Mouse (Mus musculus): ENCODE results near the gene Gm20388.
"Not testable (repeated sequence)": the region's sequence is repeated elsewhere in the genome, so short reads cannot be mapped to it uniquely, and the experiment has no call there.

The Gm20388 gene

DNA sequence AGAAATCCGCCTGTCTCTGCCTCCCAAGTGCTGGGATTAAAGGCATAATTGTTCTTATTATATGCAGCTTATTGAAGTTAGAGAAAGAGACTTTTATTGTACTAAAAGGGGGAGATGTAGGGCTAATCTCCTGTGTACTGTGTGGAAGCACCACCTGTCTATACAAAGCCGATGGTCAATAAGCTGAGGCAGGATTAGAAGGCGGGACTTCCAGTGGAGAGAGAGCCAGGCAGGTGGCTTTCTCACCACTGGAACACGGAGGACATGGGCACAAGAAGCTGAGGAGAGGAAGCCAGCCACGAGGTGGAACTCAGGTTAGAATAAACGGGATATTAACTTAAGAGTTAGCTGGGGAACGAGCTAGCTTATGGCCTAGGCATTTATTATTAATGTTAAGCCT, 3152.1 kb downstream of the Gm20388 start, which contains the start of gene Spg7:
TSS of gene Spg7 (plus strand) at position 222 of the 400 bp plus-strand sequence.
- DNase-seq: no peak

DNA sequence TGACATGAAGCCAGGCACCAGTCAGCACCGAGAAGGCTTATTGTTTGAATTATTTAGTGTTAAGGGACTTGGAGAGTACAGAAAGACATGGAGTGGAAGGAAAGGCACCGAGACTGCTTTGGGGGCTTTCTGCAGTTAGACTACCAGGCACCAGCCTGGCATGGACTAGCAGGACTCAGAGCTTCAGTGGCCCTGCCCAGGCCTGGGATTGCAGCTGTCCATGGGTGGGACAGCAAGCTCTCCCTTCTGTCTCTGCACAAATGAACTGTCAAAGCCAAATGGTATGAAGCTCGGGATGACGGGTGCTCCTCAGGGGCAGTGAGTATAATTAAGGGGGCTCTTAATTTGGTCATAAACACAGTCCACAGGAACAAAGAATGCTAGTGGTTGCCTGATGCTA, 3153.4 kb downstream of the Gm20388 start:
- no peak for DNase-seq

DNA sequence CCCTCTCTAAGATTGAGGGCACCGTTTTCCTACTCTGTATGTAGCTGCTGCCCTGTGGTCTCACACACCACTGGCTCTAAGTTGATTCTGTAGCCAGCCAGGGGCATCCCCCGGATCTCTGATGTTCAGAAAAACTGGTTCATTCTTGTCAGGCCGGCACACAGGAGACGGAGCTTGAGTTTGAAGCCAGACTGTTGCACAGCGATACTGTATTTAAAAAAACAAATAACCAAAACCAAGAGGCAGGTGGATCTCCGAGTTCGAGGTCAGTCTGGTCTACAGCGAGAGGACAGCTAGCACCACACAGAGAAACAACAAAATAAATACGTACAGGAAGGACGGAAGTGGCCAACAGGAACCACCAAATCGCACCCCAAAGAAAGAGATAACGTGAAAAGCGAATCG, 3154.2 kb downstream of the Gm20388 start:
- no peak for DNase-seq

DNA sequence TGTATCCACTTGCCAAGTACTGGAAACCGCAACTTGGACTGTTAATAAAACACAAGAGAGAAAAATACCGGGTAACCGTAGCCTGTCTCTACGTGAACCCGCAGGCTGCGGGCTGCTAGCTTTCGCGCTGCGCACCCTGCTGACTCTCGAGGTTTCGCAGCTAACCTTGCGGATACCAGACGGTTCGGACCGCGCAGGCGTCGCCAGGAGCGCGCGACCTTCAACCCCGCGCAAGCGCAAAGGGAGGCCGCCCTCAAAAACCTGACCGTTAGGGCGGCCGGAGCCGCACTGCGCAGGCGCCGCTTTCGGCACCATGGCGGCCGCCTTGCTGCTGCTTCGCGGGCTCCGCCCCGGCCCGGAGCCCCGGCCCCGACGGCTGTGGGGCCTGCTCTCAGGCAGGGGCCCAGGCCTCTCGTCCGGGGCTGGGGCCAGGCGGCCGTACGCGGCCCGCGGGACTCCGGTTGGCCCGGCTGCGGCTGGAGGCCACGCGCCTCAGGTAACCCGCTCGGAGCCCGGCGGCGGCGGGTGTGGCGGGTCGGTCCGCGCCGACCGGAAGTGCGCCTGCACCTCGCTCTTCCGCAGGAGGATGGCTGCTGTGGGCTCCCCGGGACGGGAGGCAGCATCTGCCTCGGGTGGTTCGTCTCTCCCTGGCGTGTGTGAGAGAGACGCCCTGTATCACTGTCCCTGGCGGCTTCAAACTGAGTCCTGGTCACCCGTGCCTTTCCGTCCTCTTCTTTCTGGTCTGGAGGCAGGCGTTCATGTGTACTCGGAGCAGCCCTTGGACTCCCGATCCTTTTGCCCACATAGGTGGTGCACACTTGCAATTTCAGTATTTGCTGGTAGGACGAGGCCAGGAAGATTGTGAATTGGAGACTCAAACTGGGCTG, 3154.8 kb downstream of the Gm20388 start:
- peak; percentile 97 for DNase-seq

DNA sequence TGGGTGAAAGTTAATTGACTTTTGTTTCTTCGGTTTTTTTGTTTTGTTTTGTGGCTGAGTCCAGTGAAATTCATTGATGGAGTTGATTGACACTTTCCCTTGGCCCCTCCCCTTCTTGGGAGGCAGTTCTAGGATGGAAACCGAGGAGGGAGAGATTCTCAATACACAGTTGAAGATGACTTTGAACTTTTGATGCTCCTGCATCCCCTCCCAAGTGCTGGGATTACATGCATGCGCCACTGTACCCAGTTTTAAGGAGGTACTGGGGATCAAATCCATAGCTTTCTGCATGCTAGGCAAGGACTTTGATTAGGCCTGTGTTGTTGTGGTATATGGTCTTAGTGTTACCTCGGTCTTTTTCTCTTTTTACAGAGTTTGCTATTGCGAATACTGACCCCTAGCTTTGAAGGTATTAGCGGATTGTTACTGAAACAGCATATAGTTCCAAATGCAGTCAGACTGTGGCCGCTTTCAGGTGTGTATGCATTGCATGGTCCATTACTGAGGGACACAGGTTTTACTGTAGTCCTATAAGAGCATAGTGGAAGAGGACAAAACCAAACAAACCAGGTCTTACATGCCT, 3155.6 kb downstream of the Gm20388 start:
- peak; percentile 36 for DNase-seq

DNA sequence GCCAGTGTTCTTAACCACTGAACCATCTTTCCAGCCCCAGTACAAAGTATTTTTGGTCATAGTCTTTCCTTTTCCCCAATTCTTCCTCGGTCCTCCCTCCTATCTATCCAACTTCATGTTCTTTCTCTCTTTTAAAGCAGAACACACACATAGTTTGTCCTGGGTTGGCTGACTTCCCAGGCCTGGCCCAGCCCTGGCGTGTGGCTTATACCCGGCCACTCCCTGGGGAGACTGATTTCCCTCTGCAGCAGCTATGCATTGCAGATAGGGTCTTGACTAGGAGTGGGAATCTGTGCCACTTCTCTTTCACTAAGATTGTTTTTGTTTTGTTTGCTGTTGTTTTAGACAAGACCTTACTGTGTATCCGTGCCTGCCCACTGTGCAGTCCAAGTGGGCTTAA, 3160.5 kb downstream of the Gm20388 start:
- peak; percentile 46 for DNase-seq

DNA sequence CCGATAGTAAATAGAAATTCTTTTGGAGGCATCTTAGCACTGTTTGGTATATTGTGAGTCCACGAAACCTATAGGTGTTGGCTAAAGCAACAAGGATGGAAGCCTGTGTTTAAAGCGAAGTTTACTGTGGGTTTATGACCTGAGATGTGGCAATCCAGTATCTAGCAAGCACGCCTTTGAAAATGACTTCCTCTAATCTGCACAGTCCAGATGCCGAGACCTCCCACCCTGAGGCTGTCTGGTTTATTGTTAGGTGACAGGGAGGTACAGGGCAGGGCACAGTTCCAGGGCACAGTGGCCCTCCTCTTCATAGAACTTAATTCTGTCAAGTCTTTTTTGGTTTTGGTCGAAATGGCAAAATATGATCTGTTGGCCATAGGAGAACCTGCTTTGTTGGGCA, 3166.6 kb downstream of the Gm20388 start:
- DNase-seq: no peak

DNA sequence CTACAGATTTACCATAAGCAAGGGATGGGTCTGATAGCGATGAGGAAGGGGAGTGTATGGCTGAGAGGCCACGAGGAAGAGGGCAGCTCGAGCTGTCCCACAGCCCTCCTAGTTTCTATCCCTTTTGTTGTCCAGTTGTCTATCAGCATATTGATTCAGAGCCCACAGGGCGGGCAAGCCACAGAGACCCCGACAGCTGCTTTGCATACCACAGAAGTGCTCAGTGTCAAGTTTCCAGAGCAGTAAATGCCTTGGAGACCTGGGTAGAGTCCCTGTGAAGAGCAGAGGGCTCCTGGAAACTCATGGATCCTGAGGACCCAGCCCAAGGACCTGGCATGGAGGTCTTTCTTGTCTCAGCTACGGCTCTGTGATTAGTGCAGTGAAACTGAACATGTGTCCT, 3172.4 kb downstream of the Gm20388 start:
- DNase-seq: no peak

DNA sequence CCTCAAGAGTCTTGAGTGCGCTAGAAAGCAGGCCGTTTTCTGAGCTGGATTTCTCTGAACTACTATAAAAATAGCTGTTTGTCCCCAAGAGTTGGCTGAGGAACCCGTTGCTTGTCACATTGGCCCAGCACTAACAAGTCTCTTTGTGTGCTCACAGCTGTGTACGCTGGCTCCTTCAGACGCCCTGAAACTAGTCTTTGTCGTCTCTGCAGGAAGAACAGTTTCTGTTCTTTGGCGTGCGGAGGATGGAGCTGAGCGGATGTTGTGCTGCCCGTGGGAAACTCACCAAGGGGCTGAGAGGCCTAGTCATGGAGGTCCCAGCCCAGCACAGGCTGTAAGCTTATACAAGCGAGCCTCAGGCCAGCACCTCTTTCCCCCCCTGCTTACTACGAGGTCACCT, 3173.0 kb downstream of the Gm20388 start:
- no peak for DNase-seq

DNA sequence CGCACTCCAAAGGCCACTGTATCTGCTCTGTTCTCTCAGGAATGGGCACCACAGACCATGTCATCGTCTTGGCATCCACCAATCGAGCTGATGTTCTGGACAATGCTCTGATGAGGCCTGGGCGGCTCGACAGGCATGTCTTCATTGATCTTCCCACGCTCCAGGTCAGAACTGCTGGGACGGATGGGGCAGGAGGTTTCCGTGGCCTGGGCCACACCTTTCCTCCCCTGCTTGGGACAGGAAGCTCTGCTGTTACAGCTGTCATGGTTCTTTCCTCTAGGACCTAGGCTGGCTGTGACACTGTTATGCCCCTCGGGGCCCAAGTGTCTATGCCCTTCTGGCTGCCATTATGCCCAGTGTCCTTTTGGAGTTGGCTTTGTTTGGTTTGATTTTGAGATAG, 3176.6 kb downstream of the Gm20388 start:
- DNase-seq: no peak

DNA sequence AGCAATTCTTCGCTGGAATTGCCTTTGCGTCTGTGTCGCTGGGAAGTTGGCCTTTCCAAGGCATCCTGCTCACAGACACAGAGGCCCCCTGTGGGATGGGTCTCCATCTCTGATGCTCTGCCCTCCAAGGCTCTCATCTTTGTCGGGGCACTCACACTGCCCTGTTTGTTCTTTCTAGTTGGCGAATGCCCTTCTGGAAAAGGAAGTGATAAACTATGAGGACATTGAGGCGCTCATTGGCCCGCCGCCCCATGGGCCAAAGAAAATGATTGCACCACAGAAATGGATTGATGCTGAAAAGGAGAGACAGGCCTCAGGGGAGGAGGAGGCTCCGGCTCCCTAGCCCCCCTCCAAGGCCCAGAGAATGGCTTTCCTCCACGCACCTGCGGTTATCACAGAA, 3186.6 kb downstream of the Gm20388 start:
- DNase-seq: no peak

DNA sequence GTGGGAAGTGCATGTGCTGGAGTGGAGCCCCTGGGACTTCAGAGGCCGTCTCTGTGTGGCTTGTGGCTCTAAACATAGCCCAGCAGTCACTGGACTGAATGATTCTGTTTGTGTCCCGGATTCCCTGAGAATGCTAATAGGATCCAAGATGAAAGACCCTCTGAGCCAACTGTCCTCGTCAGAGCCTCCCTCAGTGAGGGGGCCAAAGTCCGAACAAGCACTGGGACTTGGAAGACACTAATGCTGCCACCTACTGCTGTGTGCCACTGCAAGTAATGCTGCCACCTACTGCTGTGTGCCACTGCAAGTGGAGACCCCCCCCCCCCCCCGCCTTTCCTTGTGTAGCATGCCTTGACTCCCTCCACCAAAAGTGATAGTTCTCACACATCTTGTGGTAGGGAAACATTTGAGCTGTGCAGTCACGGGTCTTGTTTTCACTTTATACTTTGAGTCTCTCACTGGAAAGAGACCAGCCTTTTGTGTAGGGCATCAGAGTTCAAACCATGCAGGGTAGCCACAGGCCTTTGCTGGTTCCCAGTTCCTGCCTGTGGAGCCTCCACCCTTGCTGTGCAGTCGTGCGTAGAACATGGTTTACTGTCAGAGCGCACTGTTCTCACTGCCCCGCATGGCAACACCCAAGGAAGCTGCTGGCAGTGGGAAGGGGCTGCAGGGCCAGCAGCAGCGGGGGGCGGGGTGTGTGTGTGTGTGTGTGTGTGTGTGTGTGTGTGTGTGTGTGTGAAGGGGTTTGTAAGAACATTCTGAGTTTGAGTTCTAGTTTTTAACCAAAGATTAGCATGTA, 3187.3 kb downstream of the Gm20388 start:
- DNase-seq: no peak

DNA sequence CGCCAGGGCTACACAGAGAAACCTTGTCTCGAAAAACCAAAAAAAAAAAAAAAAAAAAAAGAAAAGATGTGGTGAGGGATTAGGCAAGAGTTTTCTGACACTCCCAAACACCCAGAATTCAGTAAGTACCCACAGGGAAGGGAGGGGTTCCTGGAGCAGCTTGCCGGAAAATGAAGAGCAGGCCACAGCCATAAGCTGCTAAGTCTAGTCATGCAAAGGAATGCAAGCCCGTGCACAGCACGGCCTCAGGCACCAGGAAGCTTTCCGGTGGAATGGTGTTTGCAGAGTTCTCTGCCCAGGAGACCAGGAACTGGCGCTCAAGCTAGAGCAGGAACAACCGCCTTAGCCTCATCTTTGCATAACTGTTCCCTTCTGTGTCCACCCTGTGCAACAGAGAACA, 3189.6 kb downstream of the Gm20388 start:
- DNase-seq: no peak

DNA sequence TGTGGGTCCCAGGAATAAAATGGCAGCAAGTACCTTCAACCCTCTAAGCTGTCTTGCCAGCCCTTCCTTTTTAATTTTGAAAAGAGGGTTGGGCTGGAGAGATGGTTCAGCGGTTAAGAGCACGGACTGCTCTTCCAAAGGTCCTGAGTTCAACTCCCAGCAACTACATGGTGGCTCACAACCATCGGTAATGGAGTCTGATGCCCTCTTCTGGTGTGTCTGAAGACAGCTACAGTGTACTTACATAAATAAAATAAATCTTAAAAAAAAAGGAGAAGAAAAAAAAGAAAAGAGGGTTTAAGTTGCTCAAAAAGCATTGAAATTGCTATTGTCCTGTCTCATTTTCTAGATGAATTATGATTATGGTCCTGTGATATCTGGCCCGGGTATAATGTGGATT, 3190.6 kb downstream of the Gm20388 start:
- DNase-seq: no peak

DNA sequence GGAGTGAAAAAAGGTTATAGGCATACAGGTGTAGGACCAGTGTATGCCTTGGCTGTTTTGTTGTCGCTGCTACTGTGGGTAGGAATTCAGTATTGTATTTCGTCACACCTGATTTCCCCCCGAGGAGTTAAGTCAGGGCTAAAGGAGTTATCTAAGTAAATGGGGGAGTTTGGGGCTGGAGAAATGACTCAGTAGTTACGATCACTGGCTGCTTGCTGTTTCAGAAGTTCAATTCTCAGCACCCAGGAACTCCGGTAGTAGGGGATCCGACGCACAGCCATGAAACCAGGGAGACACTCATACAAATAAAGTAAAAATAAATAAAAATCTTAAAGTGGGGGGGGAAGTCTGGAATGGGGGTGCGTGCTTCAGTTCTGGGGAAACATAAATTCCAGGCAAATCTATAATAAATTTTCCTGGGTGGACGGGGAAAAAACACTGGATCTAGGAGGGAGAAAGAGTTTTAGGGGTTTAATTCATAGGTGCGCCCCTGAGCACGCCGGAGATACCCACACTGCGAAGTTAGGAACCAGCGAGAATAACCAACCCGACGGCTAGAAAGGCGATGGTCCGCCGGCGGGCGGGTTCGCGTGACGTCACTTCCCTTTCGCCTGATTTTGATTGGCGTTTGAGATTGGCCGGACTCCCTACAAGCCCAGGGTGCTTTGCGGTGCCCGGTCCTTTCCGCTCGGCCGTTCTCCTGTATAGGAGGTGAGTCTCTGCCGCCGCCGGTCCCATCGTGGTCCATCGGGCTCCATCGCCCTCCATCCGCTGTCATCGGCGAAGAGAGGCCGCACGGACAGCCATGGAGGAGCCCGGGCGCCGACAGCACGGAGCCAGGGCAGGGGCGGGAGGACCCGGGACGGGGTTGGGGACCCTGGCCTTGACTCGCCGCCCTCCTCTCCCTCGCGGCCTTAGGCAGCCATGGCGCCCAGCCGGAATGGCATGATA, 3191.4 kb downstream of the Gm20388 start, which contains the start of gene Rpl13:
TSS of gene Rpl13 (plus strand) at position 616 of the 951 bp plus-strand sequence.
- DNase-seq: peak; percentile 99

DNA sequence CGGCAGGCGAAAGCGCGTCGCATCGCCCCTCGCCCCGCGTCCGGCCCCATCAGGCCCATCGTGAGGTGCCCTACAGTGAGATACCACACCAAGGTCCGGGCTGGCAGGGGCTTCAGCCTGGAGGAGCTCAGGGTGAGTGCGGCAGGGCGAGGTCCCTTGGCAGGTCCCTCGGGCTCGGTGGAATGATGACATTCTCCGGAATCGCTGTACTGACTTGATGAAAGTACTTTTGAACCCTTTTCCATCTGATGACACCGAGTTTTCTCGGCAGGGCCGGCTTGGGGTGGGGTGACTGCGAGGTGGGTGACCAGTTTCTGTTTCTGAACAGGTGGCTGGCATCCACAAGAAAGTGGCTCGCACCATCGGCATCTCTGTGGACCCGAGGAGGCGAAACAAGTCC, 3192.2 kb downstream of the Gm20388 start:
- DNase-seq: not testable (repeated sequence)

DNA sequence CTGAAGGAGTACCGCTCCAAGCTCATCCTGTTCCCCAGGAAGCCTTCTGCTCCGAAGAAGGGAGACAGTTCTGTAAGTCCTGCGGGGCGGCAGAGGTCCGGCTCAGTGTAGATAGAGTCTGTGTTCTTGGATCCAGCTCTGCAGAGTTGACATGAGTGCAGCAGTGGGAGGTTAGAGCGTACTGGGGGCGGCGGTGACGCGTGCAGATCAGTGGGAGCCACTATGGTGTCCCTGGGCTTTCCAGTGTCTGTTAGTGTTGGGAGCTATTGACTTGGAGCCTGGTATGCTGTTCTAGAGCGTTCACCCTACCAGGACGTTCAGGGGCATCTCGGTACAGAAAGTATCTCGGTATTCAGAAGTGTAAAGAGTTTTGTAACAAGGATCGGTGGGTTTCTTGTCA, 3192.6 kb downstream of the Gm20388 start:
- DNase-seq: no peak

DNA sequence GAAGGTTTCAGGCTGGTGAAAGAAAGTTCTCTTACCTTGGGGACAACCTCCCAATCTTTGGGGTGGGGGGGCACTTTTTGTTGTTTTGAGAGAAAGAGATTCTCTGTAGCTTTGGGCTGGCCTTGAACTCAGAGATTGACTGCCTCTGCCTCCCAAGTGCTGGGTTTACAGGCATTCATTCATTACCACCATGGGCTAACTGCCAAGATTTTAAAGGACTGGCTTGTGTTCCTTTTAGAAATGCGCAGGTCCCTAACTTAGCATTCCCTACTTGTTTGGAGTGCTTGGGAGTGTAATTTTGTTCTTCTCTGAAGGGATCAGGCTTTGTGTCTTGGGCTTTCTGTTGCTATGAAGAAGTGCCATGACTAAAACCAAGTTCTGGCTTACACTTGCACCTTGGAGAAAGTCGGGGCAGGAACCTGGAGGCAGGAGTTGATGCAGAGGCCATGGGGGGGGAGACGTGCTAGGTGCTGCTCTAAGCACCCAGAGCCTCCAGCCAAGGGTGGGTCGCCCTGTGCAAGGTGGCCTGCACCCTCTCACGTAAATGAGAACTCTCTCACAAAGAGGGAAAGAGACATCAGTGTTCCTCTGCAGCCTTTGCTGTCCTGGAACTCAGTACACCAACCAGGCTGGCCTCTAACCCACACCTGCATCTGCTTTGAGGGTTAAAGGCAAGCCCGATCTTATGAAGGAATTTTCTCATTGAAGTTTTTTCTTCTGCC, 3193.6 kb downstream of the Gm20388 start:
- DNase-seq: no peak

DNA sequence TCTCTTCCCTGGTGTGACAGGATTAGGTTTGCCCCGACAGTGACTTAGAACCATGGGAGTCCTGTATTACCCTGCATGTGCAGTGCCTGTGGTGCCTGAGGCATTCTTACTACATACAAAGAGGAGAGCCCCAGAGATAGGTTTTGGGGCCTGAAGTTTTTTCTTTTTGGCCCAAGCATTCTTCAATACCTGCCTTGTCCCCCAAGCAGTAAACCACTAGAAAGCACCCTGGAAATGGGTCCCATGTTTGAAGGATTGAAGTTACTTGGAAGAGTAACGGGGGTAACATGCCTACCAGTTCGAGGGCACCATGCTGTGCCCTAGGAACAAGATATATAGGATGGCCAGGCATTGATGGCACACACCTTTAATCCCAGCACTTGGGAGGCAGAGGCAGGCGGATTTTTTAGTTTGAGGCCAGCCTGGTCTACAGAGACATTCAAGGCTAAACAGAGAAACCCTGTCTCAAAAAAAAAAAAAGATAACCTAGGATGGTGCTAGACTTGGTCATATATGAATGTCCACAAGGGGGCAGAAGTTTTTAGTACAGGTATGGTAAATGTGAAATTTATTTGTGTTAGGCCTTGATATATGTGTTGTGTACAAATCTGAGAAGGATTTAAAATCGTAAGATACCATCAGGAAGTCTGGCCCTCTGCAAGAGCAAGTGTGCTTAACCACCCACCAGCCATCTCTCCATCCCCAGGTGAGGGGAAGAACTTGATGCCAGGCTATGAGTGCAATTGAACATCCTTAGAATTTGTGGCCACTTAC, 3195.1 kb downstream of the Gm20388 start:
- DNase-seq: peak; percentile 54

DNA sequence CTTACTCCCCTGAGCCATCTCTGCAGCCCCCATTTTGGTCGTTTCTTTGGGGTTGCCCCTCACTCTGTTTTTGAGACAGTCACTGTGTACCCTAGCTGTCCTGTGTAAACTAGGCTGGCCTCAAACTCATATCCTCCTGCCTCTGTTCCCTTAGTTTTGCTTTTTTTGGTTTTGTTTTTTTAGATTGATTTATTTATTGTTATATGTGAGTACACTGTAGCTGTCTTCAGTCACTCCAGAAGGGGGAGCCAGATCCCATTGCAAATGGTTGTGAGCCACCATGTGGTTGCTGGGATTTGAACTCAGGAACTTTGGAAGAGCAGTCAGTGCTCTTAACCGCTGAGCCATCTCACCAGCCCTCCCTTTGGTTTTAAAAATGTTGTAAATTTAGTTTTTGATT, 3195.9 kb downstream of the Gm20388 start:
- peak; percentile 56 for DNase-seq

DNA sequence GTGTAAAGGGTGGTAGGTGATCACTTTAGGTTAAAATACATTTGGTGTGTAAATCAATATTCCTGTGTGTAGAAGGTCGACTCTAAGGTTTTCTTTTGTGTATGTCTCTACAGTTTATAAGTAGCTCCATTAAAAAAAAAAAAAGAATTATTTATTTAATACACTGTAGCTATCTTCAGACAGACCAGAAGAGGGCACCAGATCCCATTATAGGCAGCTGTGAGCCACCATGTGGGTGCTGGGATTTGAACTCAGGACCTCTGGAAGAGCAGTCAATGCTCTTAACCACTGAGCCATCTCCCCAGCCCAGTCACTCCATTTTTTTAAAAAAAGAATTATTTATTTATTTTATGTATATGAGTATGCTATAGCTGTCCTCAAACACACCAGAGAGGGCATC, 3197.4 kb downstream of the Gm20388 start:
- no peak for DNase-seq
